Mouse (Mus musculus) testis, adult 2 months (tissue): ENCODE measurements at regions not wholly inside any gene's neighbourhood (a gene's known extent, or its start where the extent isn't known, plus 50 kb on each side); places are given as distances from the start of the nearest gene placed in this dataset.

ENCODE experiments used
- CTCF ChIP-seq: fragments of 200-500 bp; IDR thresholded peaks from 2 replicates; pipeline ENCODE4 v1.5.1; 2012; ENCODE audit warnings: low read depth, mild to moderate bottlenecking, inconsistent platforms, low read length, moderate library complexity; ENCODE audit not compliant: control insufficient read depth, insufficient read depth, insufficient replicate concordance
- POLR2A ChIP-seq: fragments of 200-500 bp; IDR thresholded peaks from 2 replicates; pipeline ENCODE4 v1.6.1; 2012; ENCODE audit warnings: low read depth, mild to moderate bottlenecking, inconsistent platforms, low read length, moderate library complexity; ENCODE audit not compliant: control insufficient read depth

- TF ChIP-seq POLR2A, result no peak
- no peak for TF ChIP-seq CTCF
Observed at GRCm38 (mm10) chr1:71886233-71886632, 233.2 kb upstream of the Fn1 start.
